Mouse (Mus musculus) heart, postnatal 0 days (tissue): ENCODE measurements at regions not wholly inside any gene's neighbourhood (a gene's known extent, or its start where the extent isn't known, plus 50 kb on each side); places are given as distances from the start of the nearest gene placed in this dataset.

Experiments used
- CTCF ChIP-seq: IDR thresholded peaks from 2 replicates; pipeline ENCODE4 v1.5.1; 2016; ENCODE audit warnings: antibody characterized with exemption, control low read depth, low read depth
- EP300 ChIP-seq: IDR thresholded peaks from 2 replicates; pipeline ENCODE4 v1.6.1; 2016; ENCODE audit warnings: antibody characterized with exemption, low read depth

- TF ChIP-seq EP300 (no peak), CTCF (no peak)
Measured at GRCm38 (mm10) chr11:16559001-16559699, 50.9 kb upstream of the Sec61g start.
